Mouse (Mus musculus): ENCODE data around the gene Smco4. TPM values are rescaled to one million over a fixed set of nuclear protein-coding genes. Genes with fewer than 3 reads are reported as not detected.
"Not testable (repeated sequence)": the region's sequence is repeated elsewhere in the genome, so short reads cannot be mapped to it uniquely, and the experiment has no call there.

Smco4 gene
- 1 to 10 TPM; 6.4 to 7.5 TPM for total RNA-seq (2021)
- long read RNA-seq, partial matches to known transcripts, result 1 of 1 reads
- long read RNA-seq, other reads (novel, unspliced or antisense), result 0 of 1 reads

- DNase-seq (ENCODE audit: low spot score in 2 of 2), result peak; percentile 30 to 61
These were observed at the start of gene Smco4 for GRCm38 (mm10) chr9:15493235-15493924. Smco4 (plus strand) TSS chr9:15493432.

GRCm38 (mm10) chr9:15447397-15447796 is 45.8 kb upstream of the Smco4 start:
- no peak for DNase-seq (ENCODE audit: low spot score in 2 of 2)

GRCm38 (mm10) chr9:15450921-15451320 is 42.3 kb upstream of the Smco4 start:
- no peak for DNase-seq (ENCODE audit: low spot score in 2 of 2)

- DNase-seq (ENCODE audit: low spot score in 2 of 2), result no peak
These were observed 21.0 kb upstream of the Smco4 start for GRCm38 (mm10) chr9:15472256-15472655.

GRCm38 (mm10) chr9:15473206-15473605 is 20.0 kb upstream of the Smco4 start:
- DNase-seq (ENCODE audit: low spot score in 2 of 2), result no peak

- no peak for DNase-seq (ENCODE audit: low spot score in 2 of 2)
These were observed 15.7 kb upstream of the Smco4 start for GRCm38 (mm10) chr9:15477556-15477955.

GRCm38 (mm10) chr9:15487682-15488424 is 5.4 kb upstream of the Smco4 start:
- no peak for DNase-seq (ENCODE audit: low spot score in 2 of 2)

- DNase-seq (ENCODE audit: low spot score in 2 of 2), result no peak
These were observed 3.9 kb upstream of the Smco4 start for GRCm38 (mm10) chr9:15489293-15489692.

- no peak for DNase-seq (ENCODE audit: low spot score in 2 of 2)
These were observed 2.7 kb upstream of the Smco4 start for GRCm38 (mm10) chr9:15490331-15491100.

- no peak for DNase-seq (ENCODE audit: low spot score in 2 of 2)
These were observed 1.5 kb upstream of the Smco4 start for GRCm38 (mm10) chr9:15491686-15492085.

GRCm38 (mm10) chr9:15492401-15492800 is 831 bp upstream of the Smco4 start:
- no peak for DNase-seq (ENCODE audit: low spot score in 2 of 2)

GRCm38 (mm10) chr9:15493925-15494558 is 810 bp downstream of the Smco4 start:
- peak; percentile 30 to 76 for DNase-seq (ENCODE audit: low spot score in 2 of 2)

- DNase-seq (ENCODE audit: low spot score in 2 of 2), result not testable (repeated sequence)
These were observed 2.0 kb downstream of the Smco4 start for GRCm38 (mm10) chr9:15495281-15495680.

- DNase-seq (ENCODE audit: low spot score in 2 of 2), result no peak
These were observed 2.8 kb downstream of the Smco4 start for GRCm38 (mm10) chr9:15495921-15496577.

GRCm38 (mm10) chr9:15500025-15500424 is 6.8 kb downstream of the Smco4 start:
- no peak for DNase-seq (ENCODE audit: low spot score in 2 of 2)

- no peak for DNase-seq (ENCODE audit: low spot score in 2 of 2)
These were observed 8.4 kb downstream of the Smco4 start for GRCm38 (mm10) chr9:15501319-15502256.

- DNase-seq (ENCODE audit: low spot score in 2 of 2), result no peak
These were observed 9.2 kb downstream of the Smco4 start for GRCm38 (mm10) chr9:15502476-15502875.

GRCm38 (mm10) chr9:15503307-15503706 is 10.1 kb downstream of the Smco4 start:
- DNase-seq (ENCODE audit: low spot score in 2 of 2), result no peak

- no peak for DNase-seq (ENCODE audit: low spot score in 2 of 2)
These were observed 10.6 kb downstream of the Smco4 start for GRCm38 (mm10) chr9:15503827-15504226.

- no peak for DNase-seq (ENCODE audit: low spot score in 2 of 2)
These were observed 12.1 kb downstream of the Smco4 start for GRCm38 (mm10) chr9:15505288-15505687.

Data from layer of hippocampus, adult 18-20 months (tissue).